Mouse (Mus musculus): Measurements from ENCODE around the gene Pde1c.

DNA sequence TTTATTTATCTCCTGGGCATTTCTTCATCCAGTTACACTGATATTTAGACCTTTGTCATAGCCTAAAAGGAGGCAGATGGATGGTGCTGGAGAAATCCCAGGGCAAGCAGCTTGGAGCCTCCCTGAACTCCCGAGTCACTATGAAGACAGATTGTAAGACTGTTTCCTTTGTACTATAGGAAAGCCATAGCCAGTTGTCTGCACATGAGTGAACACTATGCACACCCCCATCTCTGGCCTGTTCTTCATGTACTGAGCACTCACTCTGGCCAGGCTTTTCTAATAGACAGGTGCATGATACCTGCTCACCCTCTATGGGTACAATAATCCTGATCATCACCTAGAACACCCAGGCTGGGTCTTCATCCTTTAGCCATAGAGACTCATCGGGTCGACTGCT lies 318.8 kb downstream of the Pde1c start:
- TF ChIP-seq CTCF (IDR thresholded peaks at IDR 0.05; ENCODE audit: extremely low read depth, insufficient read depth, low read length) (no peak), POLR2A (IDR thresholded peaks at IDR 0.05; ENCODE audit: extremely low read depth, insufficient read depth, low read length) (no peak)

Data from cortical plate, adult 2 months (tissue).